Mouse (Mus musculus) lung, adult 2 months (tissue): ENCODE measurements at regions not wholly inside any gene's neighbourhood (a gene's known extent, or its start where the extent isn't known, plus 50 kb on each side); places are given as distances from the start of the nearest gene placed in this dataset.

Source experiments
- CTCF ChIP-seq: fragments of 200-500 bp; IDR thresholded peaks from 2 replicates; pipeline ENCODE4 v1.5.1; 2011; ENCODE audit warnings: mild to moderate bottlenecking, low read length, control low read depth; ENCODE audit not compliant: insufficient read depth
- POLR2A ChIP-seq: fragments of 200-500 bp; IDR thresholded peaks from 2 replicates; pipeline ENCODE4 v1.6.1; 2011; ENCODE audit warnings: low read depth, mild to moderate bottlenecking, control low read depth, low read length, borderline replicate concordance; ENCODE audit errors: extremely low read depth

- no peak for TF ChIP-seq CTCF
- TF ChIP-seq POLR2A = no peak
Observed at GRCm38 (mm10) chr7:71469951-71470350, 118.7 kb upstream of the Gm10295 start.
